Mouse (Mus musculus): ENCODE measurements around the gene Tfap2e.

Tfap2e gene

DNA sequence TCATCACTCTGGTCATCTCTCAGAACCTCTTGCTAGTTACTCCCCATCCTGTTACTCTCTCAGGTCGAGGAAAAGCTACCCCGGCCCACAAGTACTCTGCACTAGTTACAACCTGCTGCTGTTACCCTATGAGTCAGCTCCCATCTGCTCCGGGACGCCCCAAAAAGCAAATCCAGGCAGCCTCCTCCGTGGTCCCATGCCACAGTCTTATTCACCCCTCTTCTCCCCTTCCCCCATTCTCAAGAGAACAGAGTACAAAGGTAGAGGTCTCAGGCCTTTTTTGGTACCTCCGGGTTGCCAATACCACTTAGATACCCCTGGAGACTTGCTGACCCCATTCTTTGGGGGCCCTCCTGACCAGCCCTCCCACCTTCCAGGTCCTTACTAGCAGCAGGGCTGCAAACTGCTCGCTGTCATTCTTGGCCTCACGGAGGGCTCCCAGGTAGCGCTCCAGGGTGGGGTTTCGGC, 15.6 kb upstream of the Tfap2e start:
- no peak for DNase-seq

DNA sequence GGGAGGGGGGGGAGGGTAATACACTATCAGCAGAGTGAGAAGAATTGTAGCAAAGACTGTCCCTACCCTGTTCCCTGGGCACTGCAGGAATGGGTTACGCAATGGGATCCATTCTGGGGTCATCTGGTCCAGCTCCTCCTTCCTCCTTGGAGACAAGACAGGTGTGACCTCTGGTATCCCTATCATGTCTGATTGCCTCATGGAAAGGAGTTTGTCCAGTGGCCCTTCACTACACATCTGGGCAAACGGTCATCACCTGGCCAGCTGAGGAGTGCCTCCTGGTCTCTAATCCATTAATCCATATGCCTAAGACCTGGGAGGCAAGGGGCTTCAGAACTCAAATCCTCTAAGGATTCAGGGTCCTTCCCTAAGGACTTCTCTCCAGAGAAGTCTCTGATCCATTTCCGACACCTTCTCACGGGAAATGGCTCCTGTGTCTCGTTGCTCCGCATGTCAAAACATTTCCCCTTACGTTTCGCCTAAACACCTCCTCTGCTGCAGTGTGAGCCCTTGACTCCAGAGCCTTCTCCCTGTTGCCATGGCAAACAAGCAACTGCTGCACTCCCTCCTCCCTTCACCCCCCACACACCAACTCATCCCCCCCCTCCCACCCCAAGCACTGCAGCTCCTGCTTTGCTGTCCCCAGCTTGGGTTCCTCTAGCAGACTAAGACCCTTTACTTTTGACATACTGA, 15.0 kb upstream of the Tfap2e start:
- no peak for DNase-seq

DNA sequence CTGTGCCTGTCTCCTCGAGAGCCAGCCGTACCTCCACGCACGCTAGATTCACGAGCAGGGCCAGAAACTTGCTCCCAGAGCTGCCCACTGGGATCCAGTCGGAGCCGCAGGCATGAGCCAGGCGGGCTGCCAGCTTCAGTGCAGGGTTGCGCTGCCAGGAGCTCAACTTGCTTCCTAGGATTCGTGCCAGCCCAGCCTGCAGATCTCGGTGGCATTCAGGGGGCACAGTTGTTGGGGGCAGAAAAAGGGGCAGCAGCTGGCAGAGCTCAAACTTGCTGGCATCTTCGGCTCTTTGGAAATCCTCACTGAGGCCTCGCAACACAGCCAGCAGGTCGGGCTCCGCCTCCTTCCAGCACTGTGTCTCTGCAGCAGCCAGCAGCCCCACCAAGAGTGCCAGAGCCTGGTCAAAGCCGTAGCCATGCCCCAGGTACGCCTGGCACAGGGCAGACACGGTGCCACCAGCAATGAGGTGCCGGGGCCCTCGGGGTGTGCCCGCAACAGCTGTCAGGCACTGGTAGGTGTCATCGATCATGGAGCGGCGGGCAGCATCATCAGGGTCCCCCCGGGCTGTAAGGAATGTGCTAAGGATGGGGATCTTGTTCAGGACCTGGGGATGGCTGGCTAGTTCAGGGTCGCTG, 14.1 kb upstream of the Tfap2e start:
- peak; percentile 81 for DNase-seq

DNA sequence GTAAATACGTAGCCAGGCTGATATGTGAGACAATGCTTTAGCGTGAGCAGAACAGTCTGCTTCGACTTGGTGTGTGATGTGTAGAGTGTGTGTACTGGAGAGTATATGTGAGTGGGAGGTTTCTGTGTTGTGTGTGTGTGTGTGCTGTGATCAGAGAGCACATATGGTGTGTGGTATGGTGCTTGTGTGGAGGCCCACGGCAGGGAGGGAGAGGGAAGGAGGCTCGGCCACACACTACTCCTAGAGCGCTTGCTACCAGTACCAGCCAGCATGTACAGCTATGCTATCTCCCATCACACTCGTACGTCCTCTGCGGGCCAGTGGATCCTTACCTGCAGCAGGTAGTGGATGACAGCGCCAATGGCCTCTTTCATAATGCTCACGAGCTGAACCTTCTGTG, 13.5 kb upstream of the Tfap2e start:
- no peak for DNase-seq

DNA sequence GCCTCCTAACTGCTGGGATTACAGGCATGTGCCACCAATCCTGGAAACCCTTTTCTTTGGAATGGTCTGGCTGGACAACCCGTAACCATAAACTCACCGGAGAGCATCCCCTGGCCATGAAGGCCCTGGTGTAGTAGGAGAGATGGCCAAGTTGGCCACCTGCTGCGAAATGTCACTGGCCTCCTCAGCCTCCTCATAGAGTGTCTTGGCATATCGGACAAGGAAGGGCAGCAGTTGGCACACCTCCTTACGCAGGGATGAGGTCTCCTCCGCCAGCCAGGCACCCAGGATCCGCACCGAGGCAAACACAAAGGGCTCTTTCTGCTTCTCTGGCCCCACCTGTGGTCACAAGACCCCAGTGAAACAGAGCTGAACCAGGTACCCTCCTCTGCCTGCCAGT, 12.3 kb upstream of the Tfap2e start:
- DNase-seq, result no peak

DNA sequence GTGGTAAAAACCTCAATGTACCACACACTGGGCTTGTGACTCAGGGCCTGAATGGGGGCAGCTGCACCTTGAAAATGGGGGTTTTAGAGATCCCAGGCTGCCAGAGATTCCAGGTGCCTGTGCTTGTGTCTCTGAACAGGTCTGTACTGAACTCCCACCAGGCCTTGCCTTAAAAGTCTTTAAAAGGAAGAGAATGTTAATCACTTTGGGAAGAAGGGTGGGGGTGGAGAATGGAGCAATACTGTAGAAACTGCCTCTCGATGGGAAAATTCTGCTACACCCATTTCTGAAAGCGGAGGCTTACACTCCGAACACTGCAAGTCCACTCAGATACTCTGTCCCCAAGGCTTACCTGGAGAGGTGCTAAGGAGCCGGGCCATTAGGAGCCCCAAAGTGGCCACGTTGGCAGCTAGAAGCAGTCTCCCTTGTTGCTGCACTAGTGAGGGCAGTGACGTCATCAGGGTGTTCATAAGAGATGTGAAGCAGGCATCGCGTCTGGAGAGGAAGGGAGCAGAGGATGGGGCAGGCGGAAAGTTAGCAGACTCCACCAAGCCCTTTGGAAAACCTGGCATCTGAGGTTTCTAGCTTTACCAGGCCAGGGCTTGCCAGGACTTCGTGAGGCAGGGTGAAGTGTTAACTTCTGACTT, 10.3 kb upstream of the Tfap2e start:
- DNase-seq, result no peak

DNA sequence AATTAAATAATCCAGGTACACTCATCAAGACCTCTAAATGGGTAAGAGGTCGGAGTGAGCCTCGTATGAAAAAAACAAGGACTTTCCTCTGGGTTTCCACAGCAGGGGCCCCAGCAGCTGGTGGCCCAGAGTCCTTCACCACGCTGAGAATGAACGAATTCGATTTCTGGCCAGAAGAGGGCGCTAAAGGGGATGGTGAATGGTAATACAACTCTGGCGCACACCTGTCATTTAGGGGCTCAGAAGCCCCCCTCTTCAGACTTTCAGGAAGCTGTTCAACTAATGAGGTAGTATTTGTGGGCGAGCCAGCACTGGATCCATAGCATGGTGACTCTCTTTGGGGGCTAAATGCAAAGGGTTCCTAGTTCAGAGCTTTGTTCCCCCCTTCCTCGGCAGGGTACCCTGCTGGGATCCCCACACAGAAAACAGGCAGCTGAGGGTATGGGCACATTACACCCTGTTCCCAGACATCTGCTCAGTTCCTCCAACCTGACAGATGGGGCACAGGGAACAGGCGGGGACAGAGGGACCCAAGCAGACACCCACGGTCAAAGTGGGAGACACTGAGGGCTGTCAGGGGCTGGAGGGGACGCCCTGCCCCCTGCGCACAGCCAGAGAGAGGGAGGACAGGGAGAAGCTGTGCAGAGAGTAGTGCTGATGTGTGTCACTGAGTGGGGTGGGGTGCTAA, 9.6 kb upstream of the Tfap2e start:
- peak; percentile 73 for DNase-seq

DNA sequence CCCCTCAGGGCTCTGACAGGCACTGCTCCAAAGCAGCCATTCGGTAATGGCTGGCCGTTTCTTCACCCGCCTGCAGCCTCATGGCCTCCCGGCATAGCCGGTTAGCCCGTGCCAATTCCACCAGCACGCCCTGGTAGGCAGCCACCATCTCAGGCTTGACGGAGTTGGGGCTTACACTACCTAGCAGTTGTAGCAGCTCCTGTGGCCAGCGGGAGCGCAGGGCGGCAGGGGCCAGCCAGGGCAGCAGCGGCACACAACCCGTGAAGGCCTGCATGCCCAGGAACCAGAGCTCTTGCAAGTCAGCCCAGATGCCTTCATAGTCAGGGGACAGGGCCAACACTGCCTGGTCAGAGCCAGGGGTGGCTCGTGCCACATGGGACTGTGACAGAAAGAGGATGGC, 8.8 kb upstream of the Tfap2e start:
- no peak for DNase-seq

DNA sequence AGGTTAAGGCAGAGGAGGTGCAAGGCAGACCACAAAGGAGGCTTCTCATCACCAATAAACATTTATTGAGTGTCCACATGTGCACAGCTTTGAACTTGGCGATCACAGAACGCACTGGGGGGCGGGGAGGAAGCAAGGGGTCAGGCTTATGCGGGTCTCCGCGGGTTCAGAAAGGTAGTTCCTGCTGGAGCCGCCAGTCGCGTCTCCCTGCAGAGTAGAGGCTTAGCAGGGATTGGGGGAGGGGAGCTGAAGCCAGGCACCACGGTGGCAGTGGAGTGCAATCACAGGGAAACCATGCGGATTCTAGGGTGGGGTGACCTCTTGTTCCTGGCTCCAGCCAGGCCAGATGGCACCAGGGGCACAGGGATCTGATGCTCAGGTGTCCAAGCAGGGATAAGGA, 7.7 kb upstream of the Tfap2e start:
- no peak for DNase-seq

DNA sequence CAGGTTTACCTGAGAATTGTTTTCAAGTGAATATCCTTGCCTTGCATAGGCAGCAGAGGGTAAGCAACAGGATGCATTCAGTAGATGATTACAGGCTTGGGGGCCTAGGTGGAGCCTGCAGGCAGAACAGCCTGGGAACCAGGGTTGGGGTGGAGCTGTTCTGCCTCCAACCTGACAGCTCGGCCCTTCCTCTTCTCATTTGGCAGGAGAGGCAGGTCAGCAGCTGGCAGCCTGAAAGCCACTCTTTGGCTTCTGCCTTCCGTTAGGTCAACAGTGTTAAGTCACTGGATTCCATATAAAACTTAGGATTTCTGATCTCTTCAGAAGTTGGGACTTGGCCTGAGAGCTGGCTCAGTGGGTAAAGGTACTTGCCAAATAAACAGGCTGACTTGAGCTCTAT, 6.9 kb upstream of the Tfap2e start:
- DNase-seq, result no peak

DNA sequence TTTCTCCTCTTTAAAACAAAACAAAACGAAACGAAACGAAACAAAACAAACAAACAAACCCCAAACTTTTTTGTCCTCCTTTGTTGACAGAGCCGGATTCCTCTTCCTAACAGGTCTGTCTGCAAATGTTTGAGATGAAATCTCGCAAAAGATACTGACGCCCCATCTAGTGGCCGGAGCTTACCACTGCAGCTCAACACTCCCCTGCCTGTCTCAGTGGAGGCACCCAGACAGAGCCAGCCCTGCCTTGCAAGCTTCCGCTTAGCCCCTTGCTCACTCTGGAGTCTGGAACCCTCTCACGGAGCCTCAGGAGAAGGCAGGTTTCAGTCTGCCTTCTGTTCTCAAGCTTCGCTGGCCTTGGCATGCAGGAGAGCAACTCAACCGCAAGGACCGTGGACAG, 5.4 kb upstream of the Tfap2e start:
- DNase-seq, result peak; percentile 83

DNA sequence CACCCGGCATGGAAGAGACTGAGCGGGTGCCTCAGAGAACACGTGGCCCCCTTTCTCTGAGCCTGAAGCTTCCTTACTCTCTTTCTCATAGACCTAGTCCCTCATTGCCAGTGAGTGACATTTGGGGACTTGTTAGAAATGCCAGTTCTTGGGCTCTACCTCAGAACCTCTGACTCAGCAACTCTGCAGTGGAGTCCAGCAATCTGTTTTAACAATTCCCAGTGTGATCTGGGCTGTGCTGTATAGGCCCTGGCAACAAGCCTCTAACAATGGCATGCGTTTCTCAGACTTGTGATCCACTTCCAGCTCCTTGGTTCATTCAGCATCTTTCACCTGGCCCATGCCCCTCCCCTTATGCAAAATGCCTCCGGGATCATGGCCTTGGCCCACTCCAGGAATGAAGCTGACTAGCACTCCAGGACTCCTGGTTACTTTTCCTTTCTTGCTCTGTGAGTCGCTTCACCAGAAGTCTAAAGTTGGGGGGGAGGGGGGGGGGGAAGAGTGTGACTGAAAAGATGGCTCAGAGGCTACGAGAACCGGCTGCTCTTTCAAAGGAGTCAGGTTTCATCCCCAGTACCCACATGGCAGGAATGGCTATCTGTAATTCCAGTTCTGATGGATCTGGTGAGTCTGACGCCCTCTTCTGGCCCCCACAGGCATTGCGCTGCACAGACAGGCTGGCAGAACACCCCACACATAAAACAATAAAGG, 4.1 kb upstream of the Tfap2e start:
- DNase-seq, result no peak

DNA sequence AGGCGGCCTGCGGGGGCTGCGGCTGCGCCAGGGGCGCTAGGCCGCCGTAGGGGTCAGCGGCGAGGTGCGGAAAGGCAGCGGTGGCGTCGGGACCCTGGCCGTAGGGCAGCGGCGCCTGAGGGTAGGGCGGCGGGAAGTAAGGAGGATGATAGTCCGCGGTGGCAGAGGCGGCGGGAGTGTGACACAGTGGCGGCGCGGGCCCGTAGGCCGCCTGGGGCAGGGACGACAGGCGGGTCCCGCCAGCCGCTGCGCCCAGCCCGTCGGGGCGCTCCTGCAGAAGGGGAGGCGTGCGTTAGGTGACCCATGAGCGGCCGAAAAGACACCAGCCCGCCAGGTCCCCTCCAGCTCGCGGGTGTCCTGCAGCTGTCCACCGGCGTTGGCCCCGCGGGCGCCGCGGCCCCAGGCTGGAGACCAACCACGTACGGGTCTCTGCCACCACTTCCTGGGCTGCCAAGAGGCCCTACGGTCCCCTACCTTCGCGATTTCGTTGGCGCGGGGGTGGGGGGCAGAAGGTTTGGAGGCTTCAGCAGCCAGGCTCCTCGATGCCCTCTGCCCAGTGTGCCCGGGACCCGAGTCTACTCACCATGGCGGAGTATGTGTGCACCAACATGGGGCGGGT, 549 bp downstream of the Tfap2e start:
- no peak for DNase-seq

DNA sequence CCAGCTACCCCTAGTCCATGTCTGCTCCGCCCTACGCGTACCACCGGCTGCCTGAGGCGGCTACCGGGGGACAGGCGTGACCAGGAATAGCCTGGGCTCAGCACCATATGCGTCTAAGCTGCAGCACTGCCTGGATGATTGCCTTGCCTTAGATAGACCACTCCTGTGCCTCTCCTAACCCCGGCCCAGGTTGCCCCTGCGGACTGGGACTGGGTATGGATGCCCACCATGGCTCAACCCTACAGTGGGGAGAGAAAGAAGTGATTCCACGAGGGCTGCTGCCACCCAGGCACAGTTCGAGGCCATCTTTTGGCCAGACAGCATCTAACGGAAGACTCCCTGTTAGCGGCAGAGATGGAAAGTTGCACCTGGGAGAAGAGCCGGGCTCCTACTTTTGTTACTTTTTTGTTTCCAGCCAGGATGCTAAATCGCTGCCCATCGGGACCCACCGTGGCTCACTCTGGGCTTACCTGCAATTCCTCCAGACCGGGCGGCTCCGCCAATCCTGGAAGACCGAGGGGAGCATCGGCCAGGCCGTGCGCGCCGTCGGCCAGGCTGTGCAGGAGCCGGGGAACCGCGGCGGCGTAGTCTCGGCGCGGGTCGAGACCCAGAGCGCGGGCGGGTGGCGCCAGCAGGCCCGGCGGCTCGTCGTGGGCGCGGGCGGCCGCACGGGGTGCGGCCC, 1.2 kb downstream of the Tfap2e start:
- no peak for DNase-seq

DNA sequence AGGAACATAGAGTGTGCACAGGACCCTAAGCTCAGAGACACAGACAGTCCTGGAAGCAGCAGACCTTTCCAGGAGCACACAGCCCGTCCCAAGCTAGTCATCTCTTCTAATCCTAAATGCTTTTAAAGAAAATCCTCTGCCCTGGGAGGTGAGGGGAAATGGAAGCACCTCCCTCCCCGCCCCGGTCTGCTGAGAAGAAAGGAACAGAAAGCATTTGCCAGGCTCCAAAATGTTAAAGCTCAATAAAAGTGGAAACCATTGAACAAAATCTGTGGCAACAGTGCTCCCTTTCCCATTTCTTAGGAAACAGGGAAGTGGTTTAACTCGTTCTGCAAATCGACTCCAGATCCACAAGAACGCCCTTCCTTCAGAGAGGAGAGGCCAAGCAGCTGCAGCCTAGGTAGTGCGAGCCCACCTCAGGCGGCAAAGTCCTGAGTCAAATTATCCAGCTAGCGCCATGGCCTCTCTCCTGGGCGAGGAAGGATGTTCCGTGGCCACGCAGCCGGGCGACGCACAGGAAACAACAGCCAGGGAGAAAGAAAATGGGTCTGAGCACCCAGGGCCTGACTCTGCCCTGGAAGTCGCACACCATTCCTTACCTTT, 1.9 kb downstream of the Tfap2e start:
- no peak for DNase-seq

DNA sequence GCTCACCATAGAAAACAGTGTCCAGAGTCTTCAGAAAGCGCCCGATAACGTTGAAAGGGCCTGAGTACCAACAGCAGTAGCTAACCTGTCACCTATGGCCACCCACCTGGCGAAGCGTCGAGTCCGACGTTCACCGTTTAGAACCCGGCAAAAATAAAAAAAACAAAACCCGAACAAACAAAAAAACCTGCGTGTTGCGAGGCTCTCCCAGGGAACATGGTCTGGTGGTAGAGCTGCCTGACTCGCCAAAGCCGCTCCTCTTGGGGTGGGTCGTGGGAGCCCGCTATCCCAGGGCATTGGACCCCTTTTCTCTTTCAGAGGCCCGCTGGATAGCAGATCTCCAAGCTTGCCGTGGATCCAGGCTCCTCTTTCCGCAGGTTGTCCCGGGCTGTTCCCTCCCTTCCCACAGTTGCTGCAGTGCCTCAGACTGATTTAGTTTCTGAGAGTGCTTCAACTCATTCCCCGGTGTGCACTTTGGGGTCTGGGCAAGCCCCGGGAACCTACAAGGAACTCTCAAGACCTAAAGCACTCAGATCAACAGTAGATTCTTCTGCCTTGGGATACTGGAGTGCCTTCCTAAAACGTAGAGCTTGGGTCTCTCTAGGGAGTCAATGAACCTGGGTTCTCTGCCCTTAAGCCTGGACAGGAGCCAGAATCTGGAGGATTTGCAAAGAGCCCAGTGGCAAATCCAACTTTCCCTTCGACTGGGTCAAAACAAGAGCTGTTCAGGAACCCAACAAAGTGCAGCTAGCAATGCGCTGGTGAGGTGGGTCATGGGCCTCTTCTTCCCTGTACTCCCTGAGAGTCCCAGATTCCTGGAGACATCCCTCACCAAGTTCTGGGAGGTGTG, 3.3 kb downstream of the Tfap2e start:
- no peak for DNase-seq

DNA sequence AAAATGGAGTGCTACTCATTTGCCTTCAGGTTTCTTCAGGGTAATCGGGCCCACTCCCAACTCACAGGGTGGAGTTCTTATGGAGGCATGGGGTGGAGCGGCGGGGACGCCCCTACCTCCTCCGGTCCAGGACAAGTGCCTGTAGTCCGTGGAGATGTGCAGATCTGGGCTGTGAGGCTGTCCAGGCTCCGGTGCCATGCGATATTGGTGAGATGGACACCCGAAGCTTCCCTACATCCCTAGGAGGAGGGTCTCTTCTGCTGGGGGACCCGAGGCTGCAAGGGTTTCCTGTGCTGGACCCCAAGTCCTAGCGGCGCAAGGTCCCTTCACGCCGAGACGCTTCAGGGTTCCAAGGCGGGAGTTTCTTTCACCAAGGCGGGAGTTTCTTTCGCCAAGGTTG, 3.9 kb downstream of the Tfap2e start:
- DNase-seq, result no peak

DNA sequence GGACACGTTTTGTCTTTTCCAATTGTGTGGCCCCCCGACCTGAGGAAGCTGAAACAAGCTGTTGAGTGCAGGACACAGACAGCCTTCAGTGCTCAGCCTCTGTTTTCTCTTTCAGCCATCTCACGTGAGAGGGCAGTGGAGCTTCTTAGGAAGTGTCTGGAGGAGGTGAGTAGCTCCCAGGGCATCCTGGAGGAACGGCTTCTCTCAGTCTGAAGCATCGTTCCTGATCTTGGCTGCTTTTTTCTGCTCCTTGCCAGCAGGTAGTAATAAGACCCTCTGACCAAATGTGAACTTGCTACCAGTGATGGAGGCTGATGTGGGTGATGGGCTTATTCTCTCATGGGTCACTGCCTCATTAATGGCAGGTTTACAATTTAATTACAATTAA, 28.6 kb downstream of the Tfap2e start:
- DNase-seq, result no peak

DNA sequence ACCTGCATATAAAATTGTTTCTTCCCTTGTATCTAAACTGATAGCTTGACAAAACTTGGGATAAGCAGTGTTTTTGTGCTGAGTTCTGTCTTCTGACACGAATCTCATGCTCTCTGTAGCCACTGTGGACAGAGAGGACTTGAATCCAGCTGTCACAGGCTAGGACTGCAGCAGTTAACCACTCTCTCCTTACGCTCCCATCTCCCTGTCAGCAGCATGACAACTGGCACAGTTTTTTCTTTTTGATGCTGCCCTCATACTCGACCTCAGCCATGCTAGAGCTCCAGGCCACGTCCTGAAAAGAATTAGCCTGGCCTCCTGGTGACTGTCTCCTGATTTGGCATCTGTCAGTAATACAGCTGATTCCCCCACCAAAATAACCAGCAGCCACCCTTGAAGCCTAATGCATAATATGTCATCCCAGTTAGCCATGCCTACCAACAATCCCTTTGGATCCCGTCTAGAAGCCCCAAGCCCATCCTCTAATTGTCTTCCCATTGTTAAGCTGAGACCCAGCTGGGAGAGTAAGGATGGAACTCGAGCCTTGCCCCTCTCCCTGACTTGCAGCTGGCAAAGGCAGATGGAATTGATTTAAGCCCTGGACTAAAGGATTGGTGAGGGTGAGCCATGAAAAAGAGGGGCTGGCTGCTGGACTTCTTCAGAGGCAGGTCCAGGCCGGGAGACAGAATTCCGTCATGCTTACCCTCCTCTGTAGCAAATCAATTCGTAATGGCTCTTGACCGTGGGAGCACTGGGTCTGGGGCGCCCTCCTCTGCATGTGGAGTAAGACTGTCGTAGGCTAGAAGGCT, 29.2 kb downstream of the Tfap2e start:
- no peak for DNase-seq

DNA sequence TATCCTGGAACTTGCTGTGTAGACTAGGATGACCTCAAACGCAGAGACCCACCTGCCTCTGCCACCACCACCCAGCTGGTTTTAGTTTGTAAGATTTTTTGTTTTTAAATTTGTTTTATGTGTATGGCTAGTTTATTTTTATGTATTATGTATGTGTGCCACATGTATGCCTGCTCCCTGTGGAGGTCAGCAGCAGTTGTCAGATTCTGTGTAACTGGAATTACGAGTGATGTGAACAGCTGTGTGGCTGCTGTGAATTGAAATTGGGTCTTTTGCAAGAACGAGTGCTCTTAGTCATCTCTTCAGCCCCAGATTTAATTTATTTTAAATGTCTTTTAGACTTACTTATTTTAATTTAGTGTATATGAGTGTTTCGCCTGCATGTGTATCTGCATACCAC, 39.1 kb downstream of the Tfap2e start:
- no peak for DNase-seq

Data from right cerebral cortex, postnatal 4 days (tissue).